Mouse (Mus musculus) midbrain, embryonic 12.5 days (tissue): ENCODE data around the gene Inpp5f. TPM values are rescaled to one million over a fixed set of nuclear protein-coding genes. Genes with fewer than 3 reads are reported as not detected.

ENCODE experiments used
- ATAC-seq: fragments of 200-750 bp; cut with Nextera tagmentation; 2 replicates; pipeline ENCODE4 v1.8.0; 2017; ENCODE audit warnings: low read depth, moderate TSS enrichment, moderate library complexity; ENCODE audit not compliant: low FRiP score
- H3K27ac ChIP-seq: fragments of 300-500 bp; sonication (generic); replicated peaks from 2 replicates; pipeline ENCODE4 v1.5.1; 2016; ENCODE audit warnings: mild to moderate bottlenecking
- H3K27me3 ChIP-seq: fragments of 300-500 bp; sonication (generic); 2 replicates; pipeline ENCODE4 v1.6.1; 2016; ENCODE audit warnings: mild to moderate bottlenecking
- H3K36me3 ChIP-seq: fragments of 300-500 bp; sonication (generic); 2 replicates; pipeline ENCODE4 v1.6.1; 2016
- H3K4me1 ChIP-seq: fragments of 300-500 bp; sonication (generic); 2 replicates; pipeline ENCODE4 v1.6.1; 2016
- H3K4me2 ChIP-seq: fragments of 300-500 bp; sonication (generic); replicated peaks from 2 replicates; pipeline ENCODE4 v1.6.1; 2016; ENCODE audit warnings: mild to moderate bottlenecking, moderate library complexity
- H3K4me3 ChIP-seq: fragments of 300-500 bp; sonication (generic); 2 replicates; pipeline ENCODE4 v1.5.1; 2016; ENCODE audit warnings: mild to moderate bottlenecking
- H3K9ac ChIP-seq: fragments of 300-500 bp; sonication (generic); replicated peaks from 2 replicates; pipeline ENCODE4 v1.6.1; 2016; ENCODE audit warnings: mild to moderate bottlenecking, moderate library complexity
- H3K9me3 ChIP-seq: fragments of 300-500 bp; sonication (generic); 2 replicates; pipeline ENCODE4 v1.6.1; 2016; ENCODE audit warnings: mild to moderate bottlenecking
- WGBS: fragments of 180-500 bp; shearing (Covaris S2); methylation state at CpG from one replicate; pipeline ENCODE4 v1.1.7; 2016; 5-methylcytosine and 5-hydroxymethylcytosine counted together
- polyA plus RNA-seq: library from polyadenylated mRNA; unstranded; fragments of >200 nt; fragmentation: Nextera tagmentation; extraction: Ambion mirVana; gene quantifications from 2 replicates; pipeline ENCODE4 v1.2.1, GENCODE M21; 2016

Inpp5f gene
- polyA plus RNA-seq, 1 experiment from 2014 or later: 143 TPM

GRCm38 (mm10) chr7:128717991-128718390 is 106.9 kb downstream of the Inpp5f start:
- Histone ChIP-seq H3K36me3 (peaks cover 77% of the 10 kb centered on the region), H3K9ac (no peak overlapping the region), H3K4me2 (no peak overlapping the region), H3K4me3 (no peak overlapping the region), H3K4me1 (no peaks in the 10 kb centered on the region), H3K9me3 (no peaks in the 10 kb centered on the region), H3K27me3 (no peaks in the 10 kb centered on the region), H3K27ac (no peak overlapping the region)
- no peak for ATAC-seq
- 76% methylated on average over 4 of the region's 4 CpGs for WGBS

- Histone ChIP-seq H3K9ac (no peak overlapping the region), H3K27ac (no peak overlapping the region), H3K4me1 (peaks cover 19% of the 10 kb centered on the region), H3K27me3 (no peaks in the 10 kb centered on the region), H3K4me3 (no peak overlapping the region), H3K4me2 (no peak overlapping the region), H3K36me3 (peaks cover 22% of the 10 kb centered on the region), H3K9me3 (no peaks in the 10 kb centered on the region)
- ATAC-seq: peak; percentile 60; the same call in 1 of the 2 replicates
- 47% methylated on average over 4 of the region's 4 CpGs for WGBS
Measured at GRCm38 (mm10) chr7:128724761-128725160, 113.6 kb downstream of the Inpp5f start.

- no peaks in the 10 kb centered on the region for H3K9me3 ChIP-seq
- no peaks in the 10 kb centered on the region for H3K27me3 ChIP-seq
- peaks cover 19% of the 10 kb centered on the region for H3K4me1 ChIP-seq
- H3K4me2 ChIP-seq: no peak overlapping the region
- no peak overlapping the region for H3K27ac ChIP-seq
- H3K9ac ChIP-seq: no peak overlapping the region
- H3K36me3 ChIP-seq: peaks cover 19% of the 10 kb centered on the region; the same call in 1 of the 2 replicates
- ATAC-seq: no peak
- H3K4me3 ChIP-seq: no peak overlapping the region
- 84% methylated on average over 9 of the region's 9 CpGs for WGBS
Measured at GRCm38 (mm10) chr7:128725189-128725588, 114.1 kb downstream of the Inpp5f start.

GRCm38 (mm10) chr7:128726999-128727398 is 115.9 kb downstream of the Inpp5f start:
- Histone ChIP-seq H3K27ac (no peak overlapping the region), H3K4me3 (no peak overlapping the region), H3K36me3 (peaks cover 10% of the 10 kb centered on the region; the same call in 1 of the 2 replicates), H3K4me1 (peaks cover 19% of the 10 kb centered on the region), H3K9me3 (no peaks in the 10 kb centered on the region), H3K9ac (no peak overlapping the region), H3K4me2 (no peak overlapping the region), H3K27me3 (no peaks in the 10 kb centered on the region)
- ATAC-seq: no peak
- 39% methylated on average over 10 of the region's 10 CpGs for WGBS

GRCm38 (mm10) chr7:128727701-128728100 is 116.6 kb downstream of the Inpp5f start:
- no peaks in the 10 kb centered on the region for H3K27me3 ChIP-seq
- H3K9me3 ChIP-seq: no peaks in the 10 kb centered on the region
- no peak for ATAC-seq
- H3K9ac ChIP-seq: no peak overlapping the region
- peaks cover 6% of the 10 kb centered on the region; the same call in 1 of the 2 replicates for H3K36me3 ChIP-seq
- H3K4me2 ChIP-seq: no peak overlapping the region
- 32% methylated on average over 3 of the region's 5 CpGs for WGBS
- H3K4me3 ChIP-seq: no peak overlapping the region
- no peak overlapping the region for H3K27ac ChIP-seq
- peaks cover 19% of the 10 kb centered on the region for H3K4me1 ChIP-seq

DNA sequence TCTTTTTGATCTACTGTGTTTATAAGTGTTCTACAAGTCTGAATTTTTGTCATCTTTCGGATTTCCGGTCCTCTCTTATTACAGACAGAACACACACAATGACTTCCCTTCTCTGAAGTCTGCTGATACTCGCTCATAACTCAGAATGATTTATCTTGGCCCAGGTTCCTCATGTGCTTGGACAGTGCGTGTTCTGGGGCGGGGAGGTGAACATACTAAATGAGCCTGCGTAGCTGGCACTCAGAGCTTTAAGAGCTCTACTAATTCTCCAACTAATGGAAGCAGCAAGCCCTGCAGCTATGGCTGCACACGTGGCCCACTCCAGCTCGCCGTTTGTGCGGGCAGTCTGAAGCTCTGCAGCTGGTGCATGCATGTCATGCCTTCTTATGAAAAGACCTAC is 117.6 kb downstream of the Inpp5f start:
- Histone ChIP-seq H3K4me1 (peaks cover 19% of the 10 kb centered on the region), H3K36me3 (no peaks in the 10 kb centered on the region), H3K4me3 (no peak overlapping the region), H3K4me2 (no peak overlapping the region), H3K9me3 (no peaks in the 10 kb centered on the region), H3K27ac (no peak overlapping the region), H3K27me3 (no peaks in the 10 kb centered on the region), H3K9ac (no peak overlapping the region)
- 94% methylated on average over 10 of the region's 10 CpGs for WGBS
- no peak for ATAC-seq

DNA sequence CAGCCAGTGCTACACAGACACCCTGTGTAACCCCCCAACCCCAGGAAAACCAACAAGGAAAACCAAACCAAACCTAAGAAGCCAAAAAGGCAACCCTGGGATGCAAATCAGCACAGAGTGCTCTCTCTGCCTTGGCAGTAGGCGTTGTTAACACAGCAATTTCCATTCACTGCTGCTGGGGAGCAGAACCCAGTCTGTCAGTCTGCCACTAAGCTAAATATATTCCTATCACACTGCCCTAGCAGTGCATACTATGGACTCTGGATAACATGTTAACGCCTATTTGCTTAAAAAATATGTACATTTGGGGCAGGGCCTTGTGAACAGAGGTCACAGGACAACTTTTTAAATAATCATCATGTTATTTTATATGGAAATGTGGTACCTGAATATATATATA is 120.5 kb downstream of the Inpp5f start:
- Histone ChIP-seq H3K9ac (no peak overlapping the region), H3K36me3 (0 out of 2 replicates have a peak, but pooled peaks cover 7% of the 10 kb centered on the region), H3K4me2 (no peak overlapping the region), H3K27me3 (no peaks in the 10 kb centered on the region), H3K4me1 (peaks cover 13% of the 10 kb centered on the region), H3K4me3 (no peak overlapping the region), H3K9me3 (no peaks in the 10 kb centered on the region), H3K27ac (no peak overlapping the region)
- no peak for ATAC-seq
- WGBS: 86% methylated on average over 2 of the region's 2 CpGs

DNA sequence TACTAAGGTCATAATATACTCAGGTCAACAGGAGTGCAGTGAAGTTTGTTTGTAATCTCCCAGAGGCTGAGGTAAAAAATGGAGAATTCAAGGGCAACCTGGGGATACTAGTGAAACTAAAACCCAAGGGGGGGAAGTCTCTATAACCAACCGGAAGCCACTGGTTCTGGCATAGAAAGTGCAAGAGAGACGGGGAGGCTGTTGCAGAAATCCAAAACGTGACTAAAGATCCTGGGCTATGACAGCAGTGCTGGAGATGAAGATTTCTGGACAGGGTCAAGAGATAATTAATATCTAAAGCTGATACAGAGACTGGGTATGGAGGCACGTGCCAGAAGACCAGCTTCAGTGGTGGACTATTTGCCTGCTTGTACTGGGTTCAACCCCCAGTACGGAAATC is 126.9 kb downstream of the Inpp5f start:
- Histone ChIP-seq H3K4me2 (peak overlapping the region; percentile 91), H3K27me3 (peaks cover 6% of the 10 kb centered on the region; the same call in 1 of the 2 replicates), H3K9me3 (no peaks in the 10 kb centered on the region), H3K27ac (no peak overlapping the region), H3K36me3 (0 out of 2 replicates have a peak, but pooled peaks cover 7% of the 10 kb centered on the region), H3K9ac (no peak overlapping the region), H3K4me3 (peak overlapping the region; percentile 95), H3K4me1 (peaks cover 16% of the 10 kb centered on the region)
- WGBS: 81% methylated on average over 5 of the region's 5 CpGs
- ATAC-seq: no peak

DNA sequence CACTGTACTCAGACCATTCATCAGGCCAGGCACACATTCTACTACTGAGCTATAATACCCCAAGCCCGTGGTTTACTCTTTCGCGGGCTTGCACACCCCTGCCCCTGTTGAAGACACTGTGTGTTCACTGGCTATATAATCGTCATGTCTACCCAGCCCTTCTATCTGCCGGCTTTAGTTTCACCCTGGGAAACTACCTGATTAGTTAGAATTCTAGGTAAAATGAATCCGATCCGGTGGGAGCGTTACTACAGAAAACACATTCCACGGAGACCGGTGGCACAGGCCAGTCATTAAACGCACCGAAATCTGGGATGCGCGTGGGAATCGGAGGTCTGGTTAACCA is 128.0 kb downstream of the Inpp5f start:
- Histone ChIP-seq H3K36me3 (0 out of 2 replicates have a peak, but pooled peaks cover 7% of the 10 kb centered on the region), H3K9me3 (no peaks in the 10 kb centered on the region), H3K9ac (peak overlapping the region; percentile 99), H3K27me3 (peaks cover 10% of the 10 kb centered on the region), H3K27ac (no peak overlapping the region), H3K4me3 (peak overlapping the region; percentile 95), H3K4me2 (peak overlapping the region; percentile 91), H3K4me1 (peaks cover 18% of the 10 kb centered on the region)
- 3% methylated on average over 15 of the region's 15 CpGs for WGBS
- no peak for ATAC-seq

- Histone ChIP-seq H3K4me3 (peak overlapping the region; percentile 95), H3K9ac (peak overlapping the region; percentile 99), H3K4me1 (peaks cover 19% of the 10 kb centered on the region), H3K27ac (peak overlapping the region; percentile 89), H3K4me2 (peak overlapping the region; percentile 91), H3K36me3 (0 out of 2 replicates have a peak, but pooled peaks cover 7% of the 10 kb centered on the region), H3K27me3 (peaks cover 10% of the 10 kb centered on the region), H3K9me3 (no peaks in the 10 kb centered on the region)
- peak; percentile 53; the same call in 1 of the 2 replicates for ATAC-seq
- under 1% methylated on average over 75 of the region's 80 CpGs for WGBS
Measured at GRCm38 (mm10) chr7:128739462-128740277, 128.5 kb downstream of the Inpp5f start.

DNA sequence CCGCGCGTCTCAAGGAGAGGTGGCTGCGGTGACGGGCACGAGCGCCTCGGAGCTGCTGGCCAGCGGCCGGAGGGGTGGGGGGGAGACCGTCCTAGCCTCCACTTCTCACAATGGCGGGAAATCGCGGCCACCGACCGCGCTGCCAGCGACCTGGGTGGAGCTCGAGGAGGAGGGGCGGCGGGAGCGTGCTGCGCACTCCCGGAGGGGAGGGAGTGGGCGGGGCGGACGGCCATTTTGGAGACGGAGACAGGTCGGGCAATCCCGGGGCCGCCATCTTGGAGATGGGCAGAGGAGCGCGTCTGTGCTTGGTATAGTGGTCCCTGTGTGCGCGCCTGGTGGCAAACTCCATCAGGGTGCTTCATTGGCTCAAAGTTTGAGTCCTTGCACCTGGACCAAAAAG is 129.2 kb downstream of the Inpp5f start, which contains the start of gene Mcmbp:
Gene Mcmbp (minus strand): TSS at position 162 of the 400 bp plus-strand sequence.
- Histone ChIP-seq H3K9ac (peak within 1 kb of the TSS; percentile 99), H3K9me3 (no peaks in the 10 kb centered on the region), H3K4me1 (peaks cover 20% of the 10 kb centered on the region), H3K4me3 (peak within 1 kb of the TSS; percentile 95), H3K27me3 (peaks cover 10% of the 10 kb centered on the region), H3K27ac (peak within 1 kb of the TSS; percentile 89), H3K36me3 (0 out of 2 replicates have a peak, but pooled peaks cover 7% of the 10 kb centered on the region), H3K4me2 (peak within 1 kb of the TSS; percentile 91)
- peak; percentile 83 for ATAC-seq
- under 1% methylated on average over 35 of the region's 35 CpGs for WGBS

- H3K4me1 ChIP-seq: peaks cover 21% of the 10 kb centered on the region
Measured at GRCm38 (mm10) chr7:128743898-128744297, 132.8 kb downstream of the Inpp5f start.

More at GRCm38 (mm10) chr7:128743898-128744297, 132.8 kb downstream of the Inpp5f start:
- H3K4me2 ChIP-seq: peak overlapping the region; percentile 70
- peaks cover 10% of the 10 kb centered on the region for H3K27me3 ChIP-seq
- no peak overlapping the region for H3K9ac ChIP-seq
- no peaks in the 10 kb centered on the region for H3K36me3 ChIP-seq
- H3K4me3 ChIP-seq: peak overlapping the region; percentile 87; the same call in 1 of the 2 replicates
- H3K9me3 ChIP-seq: no peaks in the 10 kb centered on the region
- H3K27ac ChIP-seq: no peak overlapping the region
- ATAC-seq: no peak
- 65% methylated on average over 2 of the region's 2 CpGs for WGBS
